Mouse (Mus musculus) heart, adult 2 months (tissue): Measurements from ENCODE around the gene Serpina3c. TPM values are rescaled to one million over a fixed set of nuclear protein-coding genes. Genes with fewer than 3 reads are reported as not detected.

Source experiments
- DNase-seq, 2 experiments: peaks; one replicate each; pipeline ENCODE4 v3.0.0; 2021
- H3K27ac ChIP-seq: fragments of 200-600 bp; 2 replicates; pipeline ENCODE4 v1.8.1; 2022
- H3K27me3 ChIP-seq: fragments of 200-500 bp; 2 replicates; pipeline ENCODE4 v1.6.1; 2012; ENCODE audit warnings: mild to moderate bottlenecking, low read length, inconsistent platforms, mixed read lengths; ENCODE audit not compliant: control insufficient read depth, insufficient read depth
- H3K36me3 ChIP-seq: fragments of 200-500 bp; 2 replicates; pipeline ENCODE4 v1.6.1; 2012; ENCODE audit warnings: low read length, inconsistent platforms; ENCODE audit not compliant: control insufficient read depth, insufficient read depth
- H3K4me1 ChIP-seq: fragments of 200-500 bp; 2 replicates; pipeline ENCODE4 v1.6.1; 2011; ENCODE audit warnings: low read length; ENCODE audit not compliant: control insufficient read depth, insufficient read depth
- H3K4me3 ChIP-seq: fragments of 200-600 bp; 2 replicates; pipeline ENCODE4 v1.8.1; 2022
- H3K79me2 ChIP-seq: fragments of 200-500 bp; replicated peaks from 2 replicates; pipeline ENCODE4 v1.6.1; 2012; ENCODE audit warnings: mild to moderate bottlenecking, inconsistent platforms, low read length, moderate library complexity, mixed read lengths; ENCODE audit not compliant: control insufficient read depth, insufficient read depth
- H3K9ac ChIP-seq: fragments of 200-500 bp; 2 replicates; pipeline ENCODE4 v1.6.1; 2012; ENCODE audit warnings: low read depth, mild to moderate bottlenecking, control low read depth, inconsistent platforms, low read length, mixed read lengths
- CTCF ChIP-seq: fragments of 200-600 bp; IDR thresholded peaks from 2 replicates; pipeline ENCODE4 v1.8.1; 2022; ENCODE audit warnings: antibody characterized with exemption, mild to moderate bottlenecking, moderate library complexity
- EP300 ChIP-seq: fragments of 200-500 bp; IDR thresholded peaks from 2 replicates; pipeline ENCODE4 v1.6.1; 2011; ENCODE audit warnings: low read depth, low read length, control low read depth; ENCODE audit not compliant: insufficient read depth
- POLR2A ChIP-seq: fragments of 200-500 bp; IDR thresholded peaks from 2 replicates; pipeline ENCODE4 v1.6.1; 2011; ENCODE audit warnings: mild to moderate bottlenecking, low read depth, low read length, control low read depth; ENCODE audit not compliant: insufficient read depth
- WGBS: fragments of 180-500 bp; shearing (Covaris S2); methylation state at CpG from one replicate; pipeline ENCODE4 v1.1.7; 2018; 5-methylcytosine and 5-hydroxymethylcytosine counted together
- intact Hi-C: fragments of 180-260 bp; cut with DNase I; formaldehyde crosslinking; loops from one replicate; pipeline ENCODE4 v1.15.1; 2025
- polyA plus RNA-seq: library from polyadenylated mRNA; depleted of rRNA; stranded (reverse); fragments of >200 nt; gene quantifications from 2 replicates; pipeline ENCODE4 v1.2.3, GENCODE M21; 2012
- total RNA-seq, 2 experiments: library from RNA; stranded (reverse); gene quantifications; 2 replicates each; pipeline ENCODE4 v1.2.3; 2021

Gene Serpina3c
- total and polyA plus RNA-seq, 3 experiments = 0.45 to 1.5 (median 1.3) TPM

- 11% methylated on average over 1 of the region's 1 CpGs for WGBS
- intact Hi-C loops = no loop called here
- Histone ChIP-seq H3K36me3 (no peaks in the 10 kb centered on the region), H3K4me3 (no peak overlapping the region), H3K4me1 (no peaks in the 10 kb centered on the region; the same call in 1 of the 2 replicates), H3K9ac (no peak overlapping the region), H3K27ac (no peak overlapping the region), H3K79me2 (no peaks in the 10 kb centered on the region), H3K27me3 (no peaks in the 10 kb centered on the region)
- DNase-seq = no peak
- TF ChIP-seq POLR2A = no peak
- TF ChIP-seq EP300 = no peak
- no peak for TF ChIP-seq CTCF
Measured at GRCm38 (mm10) chr12:104143286-104143685, 10.4 kb downstream of the Serpina3c start.

GRCm38 (mm10) chr12:104142427-104142826, 11.2 kb downstream of the Serpina3c start:
- H3K36me3 ChIP-seq = no peaks in the 10 kb centered on the region
- intact Hi-C loops = no loop called here
- 62% methylated on average over 1 of the region's 1 CpGs for WGBS
- H3K4me1 ChIP-seq = no peaks in the 10 kb centered on the region; the same call in 1 of the 2 replicates
- no peaks in the 10 kb centered on the region for H3K79me2 ChIP-seq
- no peaks in the 10 kb centered on the region for H3K27me3 ChIP-seq
- no peak overlapping the region for H3K9ac ChIP-seq
- DNase-seq = no peak
- no peak overlapping the region for H3K27ac ChIP-seq
- no peak overlapping the region for H3K4me3 ChIP-seq
- no peak for TF ChIP-seq EP300
- no peak for TF ChIP-seq POLR2A
- TF ChIP-seq CTCF = no peak

- H3K27me3 ChIP-seq = no peaks in the 10 kb centered on the region
- no peaks in the 10 kb centered on the region for H3K79me2 ChIP-seq
- H3K27ac ChIP-seq = no peak overlapping the region
- intact Hi-C loops = no loop called here
- DNase-seq = no peak
- WGBS = 74% methylated on average over 1 of the region's 1 CpGs
- H3K36me3 ChIP-seq = no peaks in the 10 kb centered on the region
- TF ChIP-seq CTCF (no peak), POLR2A (no peak), EP300 (no peak)
- H3K4me1 ChIP-seq = no peaks in the 10 kb centered on the region; the same call in 1 of the 2 replicates
- H3K4me3 ChIP-seq = no peak overlapping the region
- H3K9ac ChIP-seq = no peak overlapping the region
Measured at GRCm38 (mm10) chr12:104141506-104141905, 12.2 kb downstream of the Serpina3c start.

GRCm38 (mm10) chr12:104140543-104141103, 13.0 kb downstream of the Serpina3c start:
- no peak overlapping the region for H3K27ac ChIP-seq
- H3K9ac ChIP-seq = no peak overlapping the region
- no peaks in the 10 kb centered on the region for H3K36me3 ChIP-seq
- TF ChIP-seq EP300 = no peak
- no peak for TF ChIP-seq CTCF
- no peak for TF ChIP-seq POLR2A
- intact Hi-C loops = no loop called here
- no peaks in the 10 kb centered on the region for H3K27me3 ChIP-seq
- no peaks in the 10 kb centered on the region; the same call in 1 of the 2 replicates for H3K4me1 ChIP-seq
- WGBS = 84% methylated on average over 4 of the region's 4 CpGs
- no peak overlapping the region for H3K4me3 ChIP-seq
- H3K79me2 ChIP-seq = no peaks in the 10 kb centered on the region
- no peak for DNase-seq

GRCm38 (mm10) chr12:104138216-104138615, 15.5 kb downstream of the Serpina3c start:
- intact Hi-C loops = no loop called here
- DNase-seq = no peak
- no peak overlapping the region for H3K4me3 ChIP-seq
- H3K27me3 ChIP-seq = no peaks in the 10 kb centered on the region
- H3K4me1 ChIP-seq = no peaks in the 10 kb centered on the region; the same call in 1 of the 2 replicates
- 77% methylated on average over 2 of the region's 2 CpGs for WGBS
- TF ChIP-seq CTCF (no peak), POLR2A (no peak)
- H3K36me3 ChIP-seq = no peaks in the 10 kb centered on the region
- no peak overlapping the region for H3K27ac ChIP-seq
- H3K79me2 ChIP-seq = no peaks in the 10 kb centered on the region
- no peak overlapping the region for H3K9ac ChIP-seq

- H3K27ac ChIP-seq = no peak overlapping the region
- DNase-seq = no peak
Measured at GRCm38 (mm10) chr12:104131041-104131440, 22.6 kb downstream of the Serpina3c start.

More at GRCm38 (mm10) chr12:104131041-104131440, 22.6 kb downstream of the Serpina3c start:
- H3K4me1 ChIP-seq = peaks cover 3% of the 10 kb centered on the region; the same call in 1 of the 2 replicates
- H3K79me2 ChIP-seq = no peaks in the 10 kb centered on the region
- TF ChIP-seq CTCF = no peak
- TF ChIP-seq POLR2A = no peak
- TF ChIP-seq EP300 = no peak
- no peak overlapping the region for H3K4me3 ChIP-seq
- H3K9ac ChIP-seq = no peak overlapping the region
- no peaks in the 10 kb centered on the region for H3K36me3 ChIP-seq
- no peaks in the 10 kb centered on the region for H3K27me3 ChIP-seq
- intact Hi-C loops = no loop called here
